Mouse (Mus musculus) myocyte (in vitro differentiated cells): ENCODE data around the gene Ubxn11.

Experiments
- CEBPB ChIP-seq: IDR thresholded peaks from 2 replicates; pipeline ENCODE4 v1.6.1; 2011; ENCODE audit warnings: mild to moderate bottlenecking, moderate library complexity; ENCODE audit not compliant: poor library complexity, insufficient read depth, severe bottlenecking
- E2F4 ChIP-seq: IDR thresholded peaks from one replicate; pipeline ENCODE4 v1.6.1; 2011; ENCODE audit warnings: mild to moderate bottlenecking, control low read depth, moderate library complexity; ENCODE audit not compliant: insufficient read depth
- MAX ChIP-seq: IDR thresholded peaks from one replicate; pipeline ENCODE4 v1.6.1; 2011; ENCODE audit warnings: low read depth, mild to moderate bottlenecking, control low read depth
- POLR2A ChIP-seq: IDR thresholded peaks from one replicate; pipeline ENCODE4 v1.6.1; 2011; ENCODE audit warnings: low read depth, mild to moderate bottlenecking, control low read depth, moderate library complexity; ENCODE audit not compliant: insufficient read length
- POLR2AphosphoS2 ChIP-seq: IDR thresholded peaks from one replicate; pipeline ENCODE4 v1.6.1; 2011; ENCODE audit warnings: low read depth, control low read depth; ENCODE audit not compliant: insufficient read length
- REST ChIP-seq: IDR thresholded peaks from one replicate; pipeline ENCODE4 v1.6.1; 2011; ENCODE audit warnings: mild to moderate bottlenecking, control low read depth, moderate library complexity; ENCODE audit not compliant: insufficient read depth, insufficient read length
- TCF12 ChIP-seq: IDR thresholded peaks from one replicate; pipeline ENCODE4 v1.6.1; 2011; ENCODE audit warnings: mild to moderate bottlenecking, control low read depth; ENCODE audit not compliant: poor library complexity, insufficient read depth, severe bottlenecking
- TCF3 ChIP-seq: IDR thresholded peaks from one replicate; pipeline ENCODE4 v1.6.1; 2011; ENCODE audit warnings: low read depth, control low read depth; ENCODE audit not compliant: insufficient read length
- USF1 ChIP-seq: IDR thresholded peaks from one replicate; pipeline ENCODE4 v1.6.1; 2011; ENCODE audit warnings: low read depth, mild to moderate bottlenecking, control low read depth, moderate library complexity

DNA sequence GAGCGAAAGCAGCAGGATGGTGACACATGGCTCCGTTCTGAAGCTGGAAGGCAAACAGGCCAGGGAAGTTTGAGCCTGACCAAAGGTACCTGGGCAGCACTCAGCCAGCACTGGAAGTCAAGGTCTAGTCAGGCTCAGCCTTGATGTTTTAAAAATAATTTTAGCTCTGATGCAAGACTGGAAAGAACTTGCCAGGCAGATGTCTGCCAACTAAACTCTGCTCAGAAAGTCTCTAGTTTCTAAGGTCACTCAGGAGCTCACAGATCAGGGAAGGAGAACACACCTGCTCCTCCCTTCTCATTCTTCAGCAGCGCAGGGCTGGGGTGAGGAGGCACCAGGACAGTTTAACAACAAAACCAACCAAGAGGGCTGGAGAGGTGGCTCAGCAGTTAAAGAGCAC, 52.0 kb downstream of the Ubxn11 start:
- no peak for TF ChIP-seq POLR2A
- TF ChIP-seq TCF3, result no peak
- TF ChIP-seq MAX, result no peak
- no peak for TF ChIP-seq TCF12
- no peak for TF ChIP-seq E2F4
- TF ChIP-seq POLR2AphosphoS2, result no peak
- no peak for TF ChIP-seq CEBPB
- TF ChIP-seq REST, result no peak
- no peak for TF ChIP-seq USF1
